Mouse (Mus musculus) T-helper 1 cell (primary cell): ENCODE data around the gene Hist3h2a.
"Not testable (repeated sequence)": the region's sequence is repeated elsewhere in the genome, so short reads cannot be mapped to it uniquely, and the experiment has no call there.

ENCODE experiments used
- in situ Hi-C: fragments of 300-600 bp; cut with MboI, MseI; formaldehyde crosslinking; loops from one replicate; pipeline ENCODE4 v1.15.1; 2025; ENCODE audit warnings: high pct_unique_total_duplicates

Gene Hist3h2a

GRCm38 (mm10) chr11:58947798-58948528, 6.5 kb upstream of the Hist3h2a start:
- in situ Hi-C loops: no loop called here

GRCm38 (mm10) chr11:58948542-58949479, 5.7 kb upstream of the Hist3h2a start, which contains the start of gene Hist3h2ba:
Gene Hist3h2ba, plus strand, starts transcription at chr11:58948920.
- in situ Hi-C loops: no loop called here

GRCm38 (mm10) chr11:58949480-58950431, 4.7 kb upstream of the Hist3h2a start:
- in situ Hi-C loops: no loop called here

GRCm38 (mm10) chr11:58951210-58951609, 3.3 kb upstream of the Hist3h2a start:
- in situ Hi-C loops: no loop called here

- in situ Hi-C loops: no loop called here
Observed at GRCm38 (mm10) chr11:58953351-58954169, 925 bp upstream of the Hist3h2a start.

- in situ Hi-C loops: not testable (repeated sequence)
Observed at GRCm38 (mm10) chr11:58954170-58954419, 390 bp upstream of the Hist3h2a start.

- in situ Hi-C loops: no loop called here
Observed at GRCm38 (mm10) chr11:58955143-58955867, 820 bp downstream of the Hist3h2a start.

GRCm38 (mm10) chr11:58955868-58956257, 1.4 kb downstream of the Hist3h2a start:
- in situ Hi-C loops: no loop called here

- in situ Hi-C loops: no loop called here
Observed at GRCm38 (mm10) chr11:58957226-58957914, 2.9 kb downstream of the Hist3h2a start.

GRCm38 (mm10) chr11:58958536-58958935, 4.1 kb downstream of the Hist3h2a start:
- in situ Hi-C loops: no loop called here

- in situ Hi-C loops: no loop called here
Observed at GRCm38 (mm10) chr11:58959186-58959825, 4.8 kb downstream of the Hist3h2a start.

GRCm38 (mm10) chr11:58959921-58960465, 5.5 kb downstream of the Hist3h2a start:
- in situ Hi-C loops: no loop called here

GRCm38 (mm10) chr11:58961364-58962177, 7.1 kb downstream of the Hist3h2a start:
- in situ Hi-C loops: no loop called here

- in situ Hi-C loops: no loop called here
Observed at GRCm38 (mm10) chr11:58963543-58963942, 9.1 kb downstream of the Hist3h2a start.

- in situ Hi-C loops: no loop called here
Observed at GRCm38 (mm10) chr11:58964216-58964615, 9.7 kb downstream of the Hist3h2a start.

- in situ Hi-C loops: no loop called here
Observed at GRCm38 (mm10) chr11:58965001-58965760, 10.7 kb downstream of the Hist3h2a start.

- in situ Hi-C loops: no loop called here
Observed at GRCm38 (mm10) chr11:58967346-58967745, 12.9 kb downstream of the Hist3h2a start.
